Mouse (Mus musculus): ENCODE measurements around the gene Cldn11.

DNA sequence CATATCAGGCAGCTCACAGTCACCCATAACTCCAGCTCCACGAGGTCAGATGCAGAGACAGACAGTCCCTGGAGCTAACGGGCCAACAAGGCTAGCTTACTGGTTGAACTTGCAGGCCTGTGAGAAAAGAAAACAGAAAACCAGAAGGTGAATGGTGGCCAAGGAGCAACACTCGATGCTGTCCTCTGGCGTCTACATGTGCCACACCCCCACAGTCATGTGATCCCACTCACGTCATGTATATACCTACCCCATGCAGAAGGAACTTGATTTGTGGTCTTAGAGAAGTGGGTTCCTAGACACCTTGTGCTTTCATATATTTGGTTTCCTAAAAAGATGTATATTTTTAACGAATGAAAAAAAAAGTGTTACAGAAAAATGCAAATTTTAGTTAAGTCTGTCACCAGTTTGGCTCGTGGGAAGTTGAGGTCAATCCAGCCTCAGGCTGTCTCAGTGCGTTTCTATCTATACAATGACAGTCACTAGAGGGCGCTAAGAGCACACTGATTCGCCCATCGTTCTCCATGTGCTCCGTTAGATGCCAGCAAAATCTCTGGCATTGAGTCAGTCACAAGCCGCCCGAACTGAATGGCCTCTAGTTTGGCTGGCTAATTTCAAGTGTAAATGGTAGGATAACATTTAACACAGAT lies 4.0 kb upstream of the Cldn11 start:
- TF ChIP-seq EP300 (IDR thresholded peaks at IDR 0.05; ENCODE audit: low read depth) (no peak), CTCF (IDR thresholded peaks at IDR 0.05; ENCODE audit: low read depth) (peak; percentile 87)

Measured in liver, embryonic 14.5 days (tissue).